Mouse (Mus musculus): ENCODE data around the gene Arhgap35. TPM values are rescaled to one million over a fixed set of nuclear protein-coding genes. Genes with fewer than 3 reads are reported as not detected.
"Not testable (repeated sequence)": the region's sequence is repeated elsewhere in the genome, so short reads cannot be mapped to it uniquely, and the experiment has no call there.

The Arhgap35 gene
- polyA plus RNA-seq, 1 experiment from 2014 or later: 19.9 TPM

DNA sequence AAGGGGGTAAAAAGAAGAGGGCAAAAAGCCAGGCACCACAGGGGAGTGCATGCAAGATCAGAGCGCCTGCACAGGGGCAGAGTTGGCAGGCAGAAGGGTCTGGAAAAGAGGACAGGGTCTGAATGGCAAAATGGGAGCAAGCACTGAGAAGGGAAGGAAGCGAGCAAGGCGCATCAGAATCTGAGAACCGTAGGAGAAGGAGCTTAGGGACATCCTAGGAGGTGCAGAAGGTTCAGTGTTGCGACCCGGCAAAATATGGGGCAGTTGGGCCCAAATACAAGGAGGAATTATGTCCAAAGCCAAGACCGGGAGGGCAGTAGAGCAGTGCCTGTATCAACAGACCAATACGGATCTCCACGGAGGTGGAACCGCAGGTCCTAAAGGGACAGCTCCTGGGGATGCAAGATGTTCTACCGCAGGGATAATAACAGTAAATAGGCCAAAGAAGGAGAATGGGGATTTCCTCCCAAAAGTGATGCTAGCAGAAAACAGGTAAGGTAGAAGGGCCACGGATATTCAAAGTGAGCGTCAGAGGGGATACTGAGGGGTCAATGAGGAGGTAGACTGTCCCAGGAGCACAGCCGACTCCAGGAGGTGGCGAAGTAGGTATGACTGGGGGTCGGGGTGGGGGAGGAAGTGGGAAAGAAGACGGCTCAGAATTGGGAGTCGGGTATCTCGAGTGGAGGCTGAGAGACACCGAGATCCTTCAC is 1.2 kb downstream of the Arhgap35 start:
- H3K4me1 ChIP-seq (ENCODE audit: control insufficient read depth, insufficient read depth, low read length): peaks cover 34% of the 10 kb centered on the region
- H3K9me3 ChIP-seq (ENCODE audit: control insufficient read depth, low read depth, low read length): no peaks in the 10 kb centered on the region
- peak overlapping the region; percentile 84 for H3K4me2 ChIP-seq (replicated peaks; ENCODE audit: low read depth, low read length)
- no peaks in the 10 kb centered on the region for H3K36me3 ChIP-seq (ENCODE audit: control insufficient read depth, insufficient read depth, low read length)
- no peaks in the 10 kb centered on the region for H3K27me3 ChIP-seq (ENCODE audit: control insufficient read depth, insufficient read depth, low read length)
- WGBS: 2% methylated on average over 20 of the region's 20 CpGs
- no peak for ATAC-seq (ENCODE audit: insufficient number of reproducible peaks, insufficient read depth, low FRiP score, low read depth)
- H3K27ac ChIP-seq (ENCODE audit: low read length): peak overlapping the region; percentile 100
- H3K4me3 ChIP-seq (ENCODE audit: low read depth, low read length): peak overlapping the region; percentile 92
- H3K9ac ChIP-seq (replicated peaks; ENCODE audit: low read depth, low read length): peak overlapping the region; percentile 97

DNA sequence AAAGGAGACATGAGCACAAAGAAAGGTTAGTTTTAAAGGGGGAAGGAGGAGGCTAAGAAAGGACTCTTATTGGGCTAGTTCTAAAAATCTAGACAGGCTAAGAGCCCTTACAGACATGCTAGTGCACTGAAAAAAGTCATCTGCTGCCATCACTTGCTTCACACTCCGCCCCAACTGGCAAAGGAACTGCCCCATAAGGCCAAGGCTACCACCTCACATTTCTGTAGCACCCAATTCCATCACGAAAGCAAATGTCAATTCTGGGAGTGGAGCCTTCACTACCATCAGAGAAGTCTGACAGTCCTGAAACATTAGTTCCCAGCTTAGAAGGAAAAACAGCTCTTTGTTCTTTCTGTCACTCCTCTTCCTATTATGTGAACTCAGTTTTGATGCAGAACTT is 4.4 kb downstream of the Arhgap35 start:
- Histone ChIP-seq H3K9ac (replicated peaks; ENCODE audit: low read depth, low read length) (no peak overlapping the region), H3K4me3 (ENCODE audit: low read depth, low read length) (no peak overlapping the region), H3K36me3 (ENCODE audit: control insufficient read depth, insufficient read depth, low read length) (no peaks in the 10 kb centered on the region), H3K4me2 (replicated peaks; ENCODE audit: low read depth, low read length) (no peak overlapping the region), H3K27ac (ENCODE audit: low read length) (no peak overlapping the region), H3K4me1 (ENCODE audit: control insufficient read depth, insufficient read depth, low read length) (peaks cover 25% of the 10 kb centered on the region), H3K27me3 (ENCODE audit: control insufficient read depth, insufficient read depth, low read length) (no peaks in the 10 kb centered on the region), H3K9me3 (ENCODE audit: control insufficient read depth, low read depth, low read length) (no peaks in the 10 kb centered on the region)
- ATAC-seq (ENCODE audit: insufficient number of reproducible peaks, insufficient read depth, low FRiP score, low read depth): no peak
- 79% methylated on average over 2 of the region's 2 CpGs for WGBS

DNA sequence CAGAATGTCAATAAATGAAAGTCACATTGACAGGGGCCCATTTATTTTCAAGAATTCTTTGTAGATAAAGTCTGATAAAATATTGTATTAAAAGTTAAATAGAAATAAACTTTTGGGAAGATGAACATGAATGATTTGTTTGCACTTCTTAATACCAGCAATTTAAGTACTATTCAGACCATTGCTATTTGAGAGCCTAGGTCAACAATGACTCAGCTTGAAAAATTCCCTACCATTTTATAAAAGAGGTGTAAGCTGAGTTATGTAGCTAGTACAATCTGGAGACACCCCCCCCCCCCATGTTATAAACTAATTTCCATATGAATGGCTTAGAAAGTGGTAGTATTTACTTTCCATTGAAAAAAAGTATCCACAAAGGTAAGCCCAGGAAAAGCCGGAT is 5.8 kb downstream of the Arhgap35 start:
- 51% methylated on average over 1 of the region's 1 CpGs for WGBS
- no peak overlapping the region for H3K4me3 ChIP-seq (ENCODE audit: low read depth, low read length)
- peaks cover 25% of the 10 kb centered on the region for H3K4me1 ChIP-seq (ENCODE audit: control insufficient read depth, insufficient read depth, low read length)
- no peak overlapping the region for H3K9ac ChIP-seq (replicated peaks; ENCODE audit: low read depth, low read length)
- H3K27me3 ChIP-seq (ENCODE audit: control insufficient read depth, insufficient read depth, low read length): no peaks in the 10 kb centered on the region
- H3K4me2 ChIP-seq (replicated peaks; ENCODE audit: low read depth, low read length): no peak overlapping the region
- ATAC-seq (ENCODE audit: insufficient number of reproducible peaks, insufficient read depth, low FRiP score, low read depth): 0 out of 2 replicates have a peak, but pooled peaks have one; percentile 42
- H3K9me3 ChIP-seq (ENCODE audit: control insufficient read depth, low read depth, low read length): no peaks in the 10 kb centered on the region
- H3K27ac ChIP-seq (ENCODE audit: low read length): no peak overlapping the region
- no peaks in the 10 kb centered on the region for H3K36me3 ChIP-seq (ENCODE audit: control insufficient read depth, insufficient read depth, low read length)

DNA sequence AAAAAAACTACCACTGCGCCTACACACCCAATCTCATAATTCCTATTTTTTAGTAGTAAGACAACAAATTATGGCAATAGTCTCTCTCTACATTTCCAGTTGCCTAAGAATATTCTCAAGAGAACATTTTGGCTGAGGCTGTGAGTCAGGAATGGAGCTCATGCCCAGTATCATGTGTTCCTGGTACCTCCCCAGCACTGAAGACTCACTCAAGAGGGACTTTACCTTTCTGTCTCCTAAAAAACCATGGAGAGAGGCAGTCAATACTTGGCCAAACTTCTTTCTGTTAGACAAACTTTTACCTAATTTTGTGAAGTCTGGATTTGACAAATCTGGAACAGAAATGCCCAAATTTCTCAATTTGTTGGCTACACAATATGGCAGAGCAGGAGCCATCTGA is 6.7 kb downstream of the Arhgap35 start:
- Histone ChIP-seq H3K9me3 (ENCODE audit: control insufficient read depth, low read depth, low read length) (no peaks in the 10 kb centered on the region), H3K4me1 (ENCODE audit: control insufficient read depth, insufficient read depth, low read length) (peaks cover 20% of the 10 kb centered on the region), H3K27me3 (ENCODE audit: control insufficient read depth, insufficient read depth, low read length) (no peaks in the 10 kb centered on the region), H3K36me3 (ENCODE audit: control insufficient read depth, insufficient read depth, low read length) (no peaks in the 10 kb centered on the region), H3K4me2 (replicated peaks; ENCODE audit: low read depth, low read length) (no peak overlapping the region), H3K4me3 (ENCODE audit: low read depth, low read length) (no peak overlapping the region), H3K27ac (ENCODE audit: low read length) (no peak overlapping the region), H3K9ac (replicated peaks; ENCODE audit: low read depth, low read length) (no peak overlapping the region)
- 96% methylated on average over 1 of the region's 1 CpGs for WGBS
- ATAC-seq (ENCODE audit: insufficient number of reproducible peaks, insufficient read depth, low FRiP score, low read depth): no peak

DNA sequence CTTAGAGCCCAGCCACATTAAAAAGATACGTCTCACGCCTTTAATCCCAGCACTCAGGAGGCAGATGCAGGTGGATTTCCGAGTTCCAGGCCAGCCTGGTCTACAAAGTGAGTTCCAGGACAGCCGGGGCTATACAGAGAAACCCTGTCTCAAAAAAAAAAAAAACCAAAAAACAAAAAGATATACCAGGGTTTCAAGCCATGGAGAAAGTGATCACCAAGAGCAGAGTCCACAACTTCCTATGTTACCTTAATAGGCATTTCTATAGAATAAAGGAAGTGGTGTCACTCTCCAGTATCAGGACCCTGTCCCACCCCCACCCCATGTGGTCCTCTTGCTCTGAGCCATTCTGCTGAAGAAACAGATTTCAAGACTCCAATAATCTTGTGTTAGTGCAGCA is 8.0 kb downstream of the Arhgap35 start:
- not testable (repeated sequence) for H3K9me3 ChIP-seq (ENCODE audit: control insufficient read depth, low read depth, low read length); H3K4me2 ChIP-seq (replicated peaks; ENCODE audit: low read depth, low read length); H3K4me1 ChIP-seq (ENCODE audit: control insufficient read depth, insufficient read depth, low read length); ATAC-seq (ENCODE audit: insufficient number of reproducible peaks, insufficient read depth, low FRiP score, low read depth); H3K9ac ChIP-seq (replicated peaks; ENCODE audit: low read depth, low read length); H3K27ac ChIP-seq (ENCODE audit: low read length); H3K36me3 ChIP-seq (ENCODE audit: control insufficient read depth, insufficient read depth, low read length); H3K27me3 ChIP-seq (ENCODE audit: control insufficient read depth, insufficient read depth, low read length); H3K4me3 ChIP-seq (ENCODE audit: low read depth, low read length)
- 94% methylated on average over 4 of the region's 4 CpGs for WGBS

DNA sequence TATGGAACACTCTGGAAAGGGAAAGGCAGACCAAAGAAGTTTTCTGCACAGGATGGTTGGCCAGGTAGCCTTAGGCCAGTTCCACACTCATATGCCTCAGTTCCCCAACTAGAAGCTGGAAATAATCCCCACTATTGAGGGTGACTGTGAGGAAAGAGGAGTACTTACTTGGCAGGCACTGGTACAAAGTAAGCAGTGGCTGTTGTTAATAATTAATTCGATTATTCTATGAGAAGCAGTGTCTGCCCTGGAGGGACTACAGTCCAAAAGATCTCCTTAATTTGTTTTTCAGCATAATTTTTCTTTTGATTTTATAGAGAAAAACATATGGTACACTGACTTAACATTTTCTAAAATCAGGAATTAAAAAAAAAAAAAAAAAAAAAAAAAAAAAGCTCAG is 10.7 kb downstream of the Arhgap35 start:
- ATAC-seq (ENCODE audit: insufficient number of reproducible peaks, insufficient read depth, low FRiP score, low read depth): no peak
- Histone ChIP-seq H3K4me3 (ENCODE audit: low read depth, low read length) (no peak overlapping the region), H3K4me1 (ENCODE audit: control insufficient read depth, insufficient read depth, low read length) (no peaks in the 10 kb centered on the region), H3K9me3 (ENCODE audit: control insufficient read depth, low read depth, low read length) (no peaks in the 10 kb centered on the region), H3K27me3 (ENCODE audit: control insufficient read depth, insufficient read depth, low read length) (no peaks in the 10 kb centered on the region), H3K36me3 (ENCODE audit: control insufficient read depth, insufficient read depth, low read length) (no peaks in the 10 kb centered on the region), H3K9ac (replicated peaks; ENCODE audit: low read depth, low read length) (no peak overlapping the region), H3K27ac (ENCODE audit: low read length) (no peak overlapping the region), H3K4me2 (replicated peaks; ENCODE audit: low read depth, low read length) (no peak overlapping the region)
- WGBS: 86% methylated on average over 1 of the region's 1 CpGs

DNA sequence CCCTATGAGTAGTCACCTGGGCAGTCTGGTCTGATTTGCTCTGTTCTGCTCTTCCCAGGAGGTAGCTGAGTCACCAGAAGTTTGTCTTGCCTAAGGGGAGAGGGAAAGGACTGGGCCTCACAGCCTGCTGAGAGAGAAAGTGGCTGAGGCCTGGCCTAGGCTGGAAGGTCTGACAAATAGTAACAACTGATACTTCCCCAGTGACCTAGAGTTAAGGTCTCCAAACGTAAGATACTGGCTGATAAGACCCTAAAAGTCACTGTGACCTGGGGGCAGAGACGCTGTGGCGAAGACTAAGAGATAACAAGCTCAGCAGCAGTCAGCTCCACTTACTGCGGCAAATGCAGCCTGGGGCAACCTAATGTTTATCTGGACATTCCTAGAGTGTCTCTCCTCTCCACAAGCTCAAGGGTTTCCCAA is 13.1 kb downstream of the Arhgap35 start:
- Histone ChIP-seq H3K4me3 (ENCODE audit: low read depth, low read length) (no peak overlapping the region), H3K9me3 (ENCODE audit: control insufficient read depth, low read depth, low read length) (no peaks in the 10 kb centered on the region), H3K9ac (replicated peaks; ENCODE audit: low read depth, low read length) (no peak overlapping the region), H3K27me3 (ENCODE audit: control insufficient read depth, insufficient read depth, low read length) (no peaks in the 10 kb centered on the region), H3K4me1 (ENCODE audit: control insufficient read depth, insufficient read depth, low read length) (no peaks in the 10 kb centered on the region), H3K4me2 (replicated peaks; ENCODE audit: low read depth, low read length) (no peak overlapping the region), H3K36me3 (ENCODE audit: control insufficient read depth, insufficient read depth, low read length) (no peaks in the 10 kb centered on the region), H3K27ac (ENCODE audit: low read length) (no peak overlapping the region)
- peak; percentile 23; the same call in 1 of the 2 replicates for ATAC-seq (ENCODE audit: insufficient number of reproducible peaks, insufficient read depth, low FRiP score, low read depth)
- whole genome bisulfite sequencing: 31% methylated on average over 4 of the region's 4 CpGs

DNA sequence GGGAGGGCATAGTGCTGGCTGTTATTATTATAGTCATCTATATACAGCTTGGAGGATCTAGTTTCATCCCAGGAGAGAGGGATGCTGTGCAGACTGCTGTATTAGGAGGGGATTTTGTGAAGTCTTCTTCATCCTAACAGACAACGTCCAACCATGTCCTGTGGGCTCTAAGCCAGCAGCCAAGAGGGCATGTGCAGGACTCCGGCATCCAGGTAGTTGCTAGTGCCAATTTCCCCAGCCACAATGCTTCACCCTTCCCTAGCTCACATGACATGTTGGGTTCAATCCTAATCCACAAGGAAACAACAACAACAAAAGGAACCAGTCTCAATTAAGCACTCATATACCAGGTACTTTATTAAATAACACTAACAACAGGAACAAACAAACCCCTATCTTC is 15.8 kb downstream of the Arhgap35 start:
- no peak overlapping the region for H3K4me3 ChIP-seq (ENCODE audit: low read depth, low read length)
- H3K4me2 ChIP-seq (replicated peaks; ENCODE audit: low read depth, low read length): no peak overlapping the region
- H3K36me3 ChIP-seq (ENCODE audit: control insufficient read depth, insufficient read depth, low read length): no peaks in the 10 kb centered on the region
- no peaks in the 10 kb centered on the region for H3K4me1 ChIP-seq (ENCODE audit: control insufficient read depth, insufficient read depth, low read length)
- H3K9ac ChIP-seq (replicated peaks; ENCODE audit: low read depth, low read length): no peak overlapping the region
- ATAC-seq (ENCODE audit: insufficient number of reproducible peaks, insufficient read depth, low FRiP score, low read depth): no peak
- H3K27me3 ChIP-seq (ENCODE audit: control insufficient read depth, insufficient read depth, low read length): no peaks in the 10 kb centered on the region
- H3K27ac ChIP-seq (ENCODE audit: low read length): no peak overlapping the region
- 76% methylated on average over 2 of the region's 2 CpGs for WGBS
- no peaks in the 10 kb centered on the region for H3K9me3 ChIP-seq (ENCODE audit: control insufficient read depth, low read depth, low read length)

DNA sequence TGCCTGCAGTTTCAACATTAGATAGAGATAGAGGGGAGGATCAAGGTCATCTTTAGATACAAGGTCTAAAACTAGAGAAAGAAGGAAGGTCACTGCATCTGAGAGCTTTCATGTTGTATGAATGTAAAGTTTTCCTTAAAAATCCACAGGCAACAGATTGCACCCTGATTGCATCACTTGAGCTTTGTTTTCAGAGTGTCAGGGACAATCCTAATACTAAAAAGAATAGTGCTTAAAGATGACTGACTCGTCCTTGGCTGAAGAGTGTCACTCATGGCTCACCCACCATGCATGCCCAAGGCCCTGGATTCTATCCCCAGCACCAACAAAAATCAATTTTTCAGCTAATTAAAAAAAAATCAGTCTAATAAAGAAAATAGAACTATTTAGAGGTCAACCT is 23.5 kb downstream of the Arhgap35 start:
- WGBS: 81% methylated on average over 1 of the region's 1 CpGs

More for the DNA sequence above, 23.5 kb downstream of the Arhgap35 start:
- Histone ChIP-seq H3K9ac (replicated peaks; ENCODE audit: low read depth, low read length) (no peak overlapping the region), H3K27me3 (ENCODE audit: control insufficient read depth, insufficient read depth, low read length) (no peaks in the 10 kb centered on the region), H3K4me1 (ENCODE audit: control insufficient read depth, insufficient read depth, low read length) (peaks cover 3% of the 10 kb centered on the region; the same call in 1 of the 2 replicates), H3K9me3 (ENCODE audit: control insufficient read depth, low read depth, low read length) (no peaks in the 10 kb centered on the region), H3K27ac (ENCODE audit: low read length) (no peak overlapping the region), H3K4me3 (ENCODE audit: low read depth, low read length) (no peak overlapping the region), H3K4me2 (replicated peaks; ENCODE audit: low read depth, low read length) (no peak overlapping the region), H3K36me3 (ENCODE audit: control insufficient read depth, insufficient read depth, low read length) (no peaks in the 10 kb centered on the region)
- ATAC-seq (ENCODE audit: insufficient number of reproducible peaks, insufficient read depth, low FRiP score, low read depth): no peak

Measured in stomach, embryonic 14.5 days (tissue).